25 mouse cellular contexts compared by ENCODE assay signal in the genomic region with DNA sequence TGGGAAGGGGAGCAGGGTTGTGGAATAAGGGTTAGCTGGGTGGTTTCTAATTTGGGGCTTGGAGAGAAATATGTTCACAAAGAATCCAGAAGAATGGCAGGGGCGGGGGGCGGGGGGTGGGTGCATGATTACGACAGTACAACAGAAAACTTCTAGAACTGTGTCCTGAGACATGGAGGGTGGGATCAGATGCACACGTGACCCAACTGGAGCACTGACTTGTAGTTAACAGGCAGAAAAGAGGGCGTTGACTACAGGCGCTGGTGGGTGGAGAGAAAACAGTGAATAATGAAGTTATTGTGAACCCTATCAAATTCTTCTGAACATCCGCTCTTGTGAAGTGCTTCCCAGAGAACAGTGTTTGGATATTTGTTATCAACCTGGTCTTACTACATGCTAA.
"Had no signal": no experiment of that assay in that cellular context is flagged by ENCODE, and none has a peak within 500 bp of the region (broad histone marks: within the 10 kb centered on the region; RNA-seq: fewer than 3 reads in every experiment).

No protein-coding gene starts in this region.

- H3K9ac ChIP-seq: heart, embryonic 12.5 days; hindbrain, embryonic 13.5 days; hindbrain, embryonic 15.5 days; intestine, embryonic 15.5 days; kidney, embryonic 15.5 days; limb, embryonic 12.5 days; liver, embryonic 13.5 days; liver, embryonic 15.5 days had no signal

- DNase-seq: gastrocnemius, postnatal 14 days; gastrocnemius, postnatal 36 days; heart, adult 18-20 months; heart, postnatal 10 days; kidney, adult 11 months; kidney, adult 2 months; kidney, adult 9 months; kidney, postnatal 25 days; kidney, postnatal 4 days; liver; liver, embryonic 13.5 days had no signal

- H3K27me3 ChIP-seq: heart, embryonic 12.5 days; hindbrain, embryonic 13.5 days; hindbrain, embryonic 15.5 days; intestine, embryonic 15.5 days; kidney, embryonic 15.5 days; limb, embryonic 12.5 days; liver, embryonic 13.5 days; liver, embryonic 15.5 days had no signal

- H3K4me3 ChIP-seq: heart, embryonic 10.5 days; heart, embryonic 12.5 days; hindbrain, embryonic 13.5 days; hindbrain, embryonic 15.5 days; intestine, embryonic 15.5 days; kidney, embryonic 15.5 days; layer of hippocampus, adult 2 months; left cerebral cortex, adult 2 months; limb, embryonic 10.5 days; limb, embryonic 12.5 days; liver, embryonic 13.5 days; liver, embryonic 15.5 days had no signal

- ATAC-seq: hindbrain, postnatal 0 days; intestine, embryonic 15.5 days had no signal

- H3K27ac ChIP-seq: heart, embryonic 10.5 days; hindbrain, embryonic 13.5 days; hindbrain, embryonic 15.5 days; hindbrain, postnatal 0 days; intestine, embryonic 15.5 days; kidney, embryonic 15.5 days; kidney, postnatal 0 days; layer of hippocampus, adult 2 months; left cerebral cortex, adult 2 months; limb, embryonic 10.5 days; limb, embryonic 12.5 days; liver, embryonic 13.5 days; liver, embryonic 15.5 days had no signal

- H3K9me3 ChIP-seq: heart, embryonic 10.5 days; heart, embryonic 12.5 days; hindbrain, embryonic 13.5 days; hindbrain, embryonic 15.5 days; intestine, embryonic 15.5 days; kidney, embryonic 15.5 days; limb, embryonic 10.5 days; limb, embryonic 12.5 days; liver, embryonic 13.5 days; liver, embryonic 15.5 days had no signal

- H3K4me2 ChIP-seq: heart, embryonic 12.5 days; hindbrain, embryonic 13.5 days; hindbrain, embryonic 15.5 days; intestine, embryonic 15.5 days; kidney, embryonic 15.5 days; limb, embryonic 12.5 days; liver, embryonic 11.5 days; liver, embryonic 13.5 days; liver, embryonic 15.5 days had no signal

- H3K36me3 ChIP-seq: heart, embryonic 10.5 days; heart, embryonic 12.5 days; hindbrain, embryonic 13.5 days; hindbrain, embryonic 15.5 days; intestine, embryonic 15.5 days; kidney, embryonic 15.5 days; limb, embryonic 12.5 days; liver, embryonic 13.5 days; liver, embryonic 15.5 days had no signal
